In genomic region chr17:71617974-71618373, GRCm38 (mm10) we compare ENCODE assay signal across 10 mouse cellular contexts. TPM values are rescaled to one million over a fixed set of nuclear protein-coding genes. Genes with fewer than 3 reads are reported as not detected.
DNase-seq lines count a peak whose midpoint lies in the region; ATAC-seq and TF ChIP-seq lines count a peak whose summit lies in the region.
"Had no signal": no experiment of that assay in that cellular context is flagged by ENCODE, and none has a peak within 500 bp of the region (broad histone marks: within the 10 kb centered on the region; RNA-seq: fewer than 3 reads in every experiment).

No protein-coding gene starts in this region.

- H3K4me1 ChIP-seq in spleen, adult 2 months (ENCODE audit: control insufficient read depth, insufficient read depth, insufficient read length): peaks cover 2% of the 10 kb centered on the region
- peaks cover 7% of the 10 kb centered on the region; the same call in 1 of the 2 replicates for H3K4me1 ChIP-seq in embryonic fibroblast, embryonic 13.5 days (ENCODE audit: control insufficient read depth, insufficient read depth, low read length)
- peaks cover 15% of the 10 kb centered on the region for H3K4me1 ChIP-seq in limb, embryonic 12.5 days (replicated peaks)

- no peak overlapping the region for H3K27ac ChIP-seq in spleen, adult 2 months (ENCODE audit: insufficient read depth, low read length)
- H3K27ac ChIP-seq in embryonic fibroblast, embryonic 13.5 days (ENCODE audit: insufficient read depth, low read length): no peak overlapping the region
- H3K27ac ChIP-seq in limb, embryonic 12.5 days: no peak overlapping the region

- no peak for TF ChIP-seq CTCF in spleen, adult 2 months (IDR thresholded peaks at IDR 0.05; ENCODE audit: extremely low read depth, insufficient read depth, insufficient read length, insufficient replicate concordance)
- TF ChIP-seq CTCF in embryonic fibroblast, embryonic 13.5 days (IDR thresholded peaks at IDR 0.05; ENCODE audit: borderline replicate concordance, insufficient read depth, low read length): no peak

- WGBS in spleen, adult 2 months: 31% methylated on average over 4 of the region's 4 CpGs
- WGBS in limb, embryonic 12.5 days: 70% methylated on average over 4 of the region's 4 CpGs

- H3K9me3 ChIP-seq in limb, embryonic 12.5 days: no peaks in the 10 kb centered on the region

- no peak for DNase-seq in spleen, adult 2 months (ENCODE audit: low read depth in 1 of 2, low spot score in 2 of 2)
- DNase-seq in spleen, adult 18-20 months: no peak
- no peak for DNase-seq in adrenal gland, postnatal 10 days
- no peak for DNase-seq in c-Kit-positive CD71-positive TER-119-positive erythroid progenitor cells, embryonic 14.5 days (ENCODE audit: low spot score)
- no peak for DNase-seq in adrenal gland, adult 2 months
- DNase-seq: cerebellum, adult 18-20 months; thymus, postnatal 4 days had no signal

- H3K36me3 ChIP-seq in spleen, adult 2 months (ENCODE audit: control insufficient read depth, insufficient read depth, low read length): no peaks in the 10 kb centered on the region
- H3K36me3 ChIP-seq in limb, embryonic 12.5 days: peaks cover 16% of the 10 kb centered on the region

- H3K27me3 ChIP-seq in spleen, adult 2 months (ENCODE audit: control insufficient read depth, insufficient read depth, low read length): no peaks in the 10 kb centered on the region
- no peaks in the 10 kb centered on the region for H3K27me3 ChIP-seq in limb, embryonic 12.5 days

- no peak for TF ChIP-seq POLR2A in spleen, adult 2 months (IDR thresholded peaks at IDR 0.05; ENCODE audit: low read depth, low read length)
- TF ChIP-seq POLR2A in embryonic fibroblast, embryonic 13.5 days (IDR thresholded peaks at IDR 0.05; ENCODE audit: low read depth, low read length): no peak

- peak overlapping the region; percentile 72 for H3K4me2 ChIP-seq in limb, embryonic 12.5 days

- no peak for ATAC-seq in limb, embryonic 12.5 days (ENCODE audit: insufficient number of reproducible peaks, insufficient read depth, low FRiP score, low TSS enrichment, low read depth)

- H3K4me3 ChIP-seq in spleen, adult 2 months (ENCODE audit: extremely low read depth, insufficient read depth, insufficient read length): peak overlapping the region; percentile 40
- H3K4me3 ChIP-seq in embryonic fibroblast, embryonic 13.5 days (ENCODE audit: insufficient read depth, low read length): peak overlapping the region; percentile 99
- 0 out of 2 replicates have a peak overlapping the region, but pooled peaks have one; percentile 100 for H3K4me3 ChIP-seq in limb, embryonic 12.5 days (replicated peaks)

- no peak overlapping the region for H3K9ac ChIP-seq in limb, embryonic 12.5 days (replicated peaks)

RNA-seq across cellular contexts. Expression of gene Wdr43, which starts 2.3 kb away (rescaled TPM):
- 7.5 and 11.4 TPM in 2 replicates for polyA plus RNA-seq in spleen, adult 2 months (2012; rRNA removed)
- polyA plus RNA-seq in embryonic fibroblast, embryonic 13.5 days (2011; ENCODE audit: insufficient read length, low read depth, missing spikeins): 99.2 and 118 TPM in 2 replicates
- 92.6 and 96.6 TPM in 2 replicates for polyA plus RNA-seq in limb, embryonic 12.5 days (2016; fragmentation: Nextera tagmentation; extraction: Ambion mirVana)
- 10 to 100 TPM; 46.3 to 53.4 TPM for total RNA-seq in adrenal gland, postnatal 10 days (2021)
- total RNA-seq in adrenal gland, adult 2 months (2021): 10 to 100 TPM; 39.7 to 86.2 TPM
- polyA plus RNA-seq in adrenal gland, adult 2 months (2012; rRNA removed): 2.7 and 3.7 TPM in 2 replicates

RNA-seq across cellular contexts. Expression of gene Togaram2, which starts 55.1 kb away (rescaled TPM):
- 0.04 and 0.09 TPM in 2 replicates for polyA plus RNA-seq in spleen, adult 2 months (2012; rRNA removed)
- polyA plus RNA-seq in embryonic fibroblast, embryonic 13.5 days (2011; ENCODE audit: insufficient read length, low read depth, missing spikeins): not detected in 2 replicates
- polyA plus RNA-seq in limb, embryonic 12.5 days (2016; fragmentation: Nextera tagmentation; extraction: Ambion mirVana): not detected in 2 replicates
- under 1 TPM; 0.27 to 0.33 TPM for total RNA-seq in adrenal gland, postnatal 10 days (2021)
- total RNA-seq in adrenal gland, adult 2 months (2021): under 1 TPM in 1 of 2 experiments, not detected in 1; 0.07 TPM
- polyA plus RNA-seq in adrenal gland, adult 2 months (2012; rRNA removed): 0.08 TPM in 1 of 2 replicates, not detected in the other
- total RNA-seq: megakaryocyte progenitor cell, adult 5-6 weeks had no signal

Comparison
In these comparisons a context has a peak if more than half of its experiments do, and no peak if none do; other contexts are left out.
1. H3K4me3 ChIP-seq: peak in every context shown above with its lines; median percentile 100 in limb, embryonic 12.5 days; 99 in embryonic fibroblast, embryonic 13.5 days; 40 in spleen, adult 2 months.